Mouse (Mus musculus) CH12.LX (cell line): ENCODE results near the gene Mapkapk2. TPM values are rescaled to one million over a fixed set of nuclear protein-coding genes. Genes with fewer than 3 reads are reported as not detected.
A peak's percentile ranks its signal among the peaks of the same experiment; 100 is the strongest.

ENCODE experiments used
- DNase-seq: peaks from one replicate; pipeline ENCODE4 v3.0.0-alpha.2; 2013; ENCODE audit errors: extremely low read depth
- H3K27ac ChIP-seq: 2 replicates; pipeline ENCODE4 v1.5.1; 2012; ENCODE audit warnings: low read depth, mild to moderate bottlenecking, control low read depth, moderate library complexity; ENCODE audit not compliant: insufficient read depth
- H3K27me3 ChIP-seq: replicated peaks from 2 replicates; pipeline ENCODE3; 2012; ENCODE audit warnings: inconsistent platforms
- H3K36me3 ChIP-seq, 2 experiments: replicated peaks in 1 of 2; 2 replicates each; pipeline versions ENCODE3 to v1.6.1; 2012; ENCODE audit warnings: inconsistent platforms in 1 of 2, low read length in 1 of 2, mild to moderate bottlenecking in 1 of 2, mixed read lengths in 1 of 2, moderate library complexity in 1 of 2; ENCODE audit not compliant: control insufficient read depth in 1 of 2, insufficient read depth in 1 of 2
- H3K4me1 ChIP-seq, 2 experiments: 2 replicates each; pipeline ENCODE4 v1.6.1; 2012; ENCODE audit warnings: inconsistent platforms in 1 of 2, moderate library complexity in 1 of 2; ENCODE audit not compliant: insufficient read depth in 2 of 2, control insufficient read depth in 1 of 2
- H3K4me2 ChIP-seq: 2 replicates; pipeline ENCODE4 v1.6.1; 2012; ENCODE audit warnings: low read depth, mild to moderate bottlenecking, control low read depth; ENCODE audit not compliant: poor library complexity, insufficient read depth, severe bottlenecking
- H3K4me3 ChIP-seq, 3 experiments: fragments of 150-350 bp in 1 of 3; sonication (generic) in 1 of 3; replicated peaks in 1 of 3; 2 replicates each; pipeline versions ENCODE3 to v1.5.1; 2011 to 2012; ENCODE audit warnings: low read depth in 2 of 3, low read length in 2 of 3, mild to moderate bottlenecking in 2 of 3, moderate library complexity in 2 of 3, control low read depth in 1 of 3, improper control_type of control experiment in 1 of 3, inconsistent platforms in 1 of 3, mixed read lengths in 1 of 3; ENCODE audit not compliant: poor library complexity in 1 of 3
- H3K79me2 ChIP-seq: replicated peaks from 2 replicates; pipeline ENCODE4 v1.6.1; 2012; ENCODE audit warnings: mild to moderate bottlenecking, moderate library complexity; ENCODE audit not compliant: control insufficient read depth, poor library complexity, insufficient read depth, severe bottlenecking; ENCODE audit errors: extremely low read depth
- H3K9ac ChIP-seq: 2 replicates; pipeline ENCODE4 v1.6.1; 2012; ENCODE audit warnings: low read depth, mild to moderate bottlenecking, control low read depth, moderate library complexity; ENCODE audit not compliant: insufficient read depth
- H3K9me3 ChIP-seq: replicated peaks from 2 replicates; pipeline ENCODE3; 2012; ENCODE audit warnings: low read length, inconsistent platforms, mixed read lengths
- BHLHE40 ChIP-seq: IDR thresholded peaks from 2 replicates; pipeline ENCODE4 v1.6.1; 2011; ENCODE audit warnings: mild to moderate bottlenecking, low read depth, low read length, improper control_type of control experiment
- CHD1 ChIP-seq: IDR thresholded peaks from 2 replicates; pipeline ENCODE4 v1.6.1; 2012; ENCODE audit warnings: low read depth, low read length, improper control_type of control experiment, inconsistent platforms
- CHD2 ChIP-seq: IDR thresholded peaks from 2 replicates; pipeline ENCODE4 v1.6.1; 2011; ENCODE audit warnings: low read length, improper control_type of control experiment
- CTCF ChIP-seq, 2 experiments: IDR thresholded peaks in 1 of 2; conservative IDR thresholded peaks in 1 of 2; 2 replicates each; pipeline ENCODE4 v1.5.1; 2011 to 2012; ENCODE audit warnings: low read depth in 2 of 2, low read length in 2 of 2, improper control_type of control experiment in 1 of 2, inconsistent platforms in 1 of 2, mild to moderate bottlenecking in 1 of 2, moderate library complexity in 1 of 2
- E2F4 ChIP-seq: IDR thresholded peaks from 2 replicates; pipeline ENCODE4 v1.6.1; 2011; ENCODE audit warnings: low read depth, low read length, improper control_type of control experiment; ENCODE audit not compliant: insufficient replicate concordance
- ELF1 ChIP-seq: IDR thresholded peaks from 2 replicates; pipeline ENCODE4 v1.6.1; 2014; ENCODE audit warnings: low read depth, mild to moderate bottlenecking, inconsistent platforms, low read length, improper control_type of control experiment
- ETS1 ChIP-seq: conservative IDR thresholded peaks from 2 replicates; pipeline ENCODE4 v1.6.1; 2012; ENCODE audit warnings: low read depth, mild to moderate bottlenecking, inconsistent platforms, low read length, improper control_type of control experiment, moderate library complexity
- GABPA ChIP-seq: IDR thresholded peaks from 2 replicates; pipeline ENCODE4 v1.6.1; 2012; ENCODE audit warnings: low read depth, low read length, improper control_type of control experiment, inconsistent platforms; ENCODE audit not compliant: insufficient replicate concordance
- HCFC1 ChIP-seq: IDR thresholded peaks from 2 replicates; pipeline ENCODE4 v1.6.1; 2012; ENCODE audit warnings: low read depth, mild to moderate bottlenecking, inconsistent platforms, low read length, improper control_type of control experiment
- IRF4 ChIP-seq: IDR thresholded peaks from 2 replicates; pipeline ENCODE4 v1.6.1; 2014; ENCODE audit warnings: low read depth, mild to moderate bottlenecking, inconsistent platforms, low read length, improper control_type of control experiment
- JUND ChIP-seq: conservative IDR thresholded peaks from 2 replicates; pipeline ENCODE4 v1.6.1; 2011; ENCODE audit warnings: low read depth, low read length, improper control_type of control experiment
- KAT2A ChIP-seq: IDR thresholded peaks from 2 replicates; pipeline ENCODE4 v1.6.1; 2012; ENCODE audit warnings: low read length, improper control_type of control experiment, inconsistent platforms; ENCODE audit not compliant: insufficient replicate concordance
- MAX ChIP-seq: IDR thresholded peaks from 2 replicates; pipeline ENCODE4 v1.6.1; 2011; ENCODE audit warnings: low read length, improper control_type of control experiment
- MAZ ChIP-seq: IDR thresholded peaks from 2 replicates; pipeline ENCODE4 v1.6.1; 2012; ENCODE audit warnings: low read depth, mild to moderate bottlenecking, inconsistent platforms, low read length, improper control_type of control experiment, moderate library complexity
- MEF2A ChIP-seq: IDR thresholded peaks from 2 replicates; pipeline ENCODE4 v1.6.1; 2014; ENCODE audit warnings: low read depth, mild to moderate bottlenecking, inconsistent platforms, low read length, improper control_type of control experiment, borderline replicate concordance
- MXI1 ChIP-seq: IDR thresholded peaks from 2 replicates; pipeline ENCODE4 v1.6.1; 2011; ENCODE audit warnings: mild to moderate bottlenecking, low read depth, low read length, improper control_type of control experiment
- MYC ChIP-seq: IDR thresholded peaks from 2 replicates; pipeline ENCODE4 v1.6.1; 2011; ENCODE audit warnings: low read depth, mild to moderate bottlenecking, improper control_type of control experiment, low read length
- NELFE ChIP-seq: IDR thresholded peaks from 2 replicates; pipeline ENCODE4 v1.6.1; 2011; ENCODE audit warnings: low read depth, low read length, improper control_type of control experiment
- NRF1 ChIP-seq: IDR thresholded peaks from 2 replicates; pipeline ENCODE4 v1.6.1; 2014; ENCODE audit warnings: low read depth, mild to moderate bottlenecking, inconsistent platforms, low read length, improper control_type of control experiment, moderate library complexity
- PAX5 ChIP-seq: IDR thresholded peaks from 2 replicates; pipeline ENCODE4 v1.6.1; 2012; ENCODE audit warnings: low read length, inconsistent platforms, mixed read lengths
- POLR2A ChIP-seq: IDR thresholded peaks from 2 replicates; pipeline ENCODE4 v1.6.1; 2011; ENCODE audit warnings: low read depth, mild to moderate bottlenecking, improper control_type of control experiment, low read length
- POLR2AphosphoS2 ChIP-seq: IDR thresholded peaks from 2 replicates; pipeline ENCODE4 v1.6.1; 2011; ENCODE audit warnings: low read depth, low read length, improper control_type of control experiment
- RAD21 ChIP-seq: IDR thresholded peaks from 2 replicates; pipeline ENCODE4 v1.6.1; 2011; ENCODE audit warnings: low read depth, mild to moderate bottlenecking, low read length, improper control_type of control experiment, moderate library complexity
- RCOR1 ChIP-seq: conservative IDR thresholded peaks from 2 replicates; pipeline ENCODE4 v1.6.1; 2012; ENCODE audit warnings: low read depth, mild to moderate bottlenecking, inconsistent platforms, low read length, improper control_type of control experiment
- SMC3 ChIP-seq: IDR thresholded peaks from 2 replicates; pipeline ENCODE4 v1.6.1; 2011; ENCODE audit warnings: low read depth, low read length, improper control_type of control experiment
- TBP ChIP-seq: conservative IDR thresholded peaks from 2 replicates; pipeline ENCODE4 v1.6.1; 2011; ENCODE audit warnings: low read depth, low read length, improper control_type of control experiment
- TCF12 ChIP-seq: IDR thresholded peaks from 2 replicates; pipeline ENCODE4 v1.6.1; 2014; ENCODE audit warnings: low read depth, mild to moderate bottlenecking, inconsistent platforms, low read length, improper control_type of control experiment
- UBTF ChIP-seq: IDR thresholded peaks from 2 replicates; pipeline ENCODE4 v1.6.1; 2012; ENCODE audit warnings: low read depth, mild to moderate bottlenecking, inconsistent platforms, low read length, improper control_type of control experiment, moderate library complexity
- USF1 ChIP-seq: IDR thresholded peaks from 2 replicates; pipeline ENCODE4 v1.6.1; 2014; ENCODE audit warnings: low read depth, mild to moderate bottlenecking, inconsistent platforms, low read length, improper control_type of control experiment
- USF2 ChIP-seq: conservative IDR thresholded peaks from 2 replicates; pipeline ENCODE4 v1.6.1; 2011; ENCODE audit warnings: low read depth, low read length, improper control_type of control experiment
- ZKSCAN1 ChIP-seq: IDR thresholded peaks from 2 replicates; pipeline ENCODE4 v1.6.1; 2012; ENCODE audit warnings: low read depth, inconsistent platforms, low read length, improper control_type of control experiment, borderline replicate concordance
- ZMIZ1 ChIP-seq: IDR thresholded peaks from 2 replicates; pipeline ENCODE4 v1.6.1; 2012; ENCODE audit warnings: low read depth, mild to moderate bottlenecking, inconsistent platforms, low read length, improper control_type of control experiment
- ZNF384 ChIP-seq: IDR thresholded peaks from 2 replicates; pipeline ENCODE4 v1.6.1; 2012; ENCODE audit warnings: low read depth, low read length, improper control_type of control experiment, inconsistent platforms
- dilution Hi-C: fragments of 300-500 bp; cut with MboI; formaldehyde crosslinking; loops from 2 replicates; pipeline ENCODE4 v1.14.3; 2020; ENCODE audit warnings: low sequenced_read_pairs; ENCODE audit not compliant: extremely low pct_unique_long_range_greater_than_20kb, extremely low pct_ligation_motif_present
- in situ Hi-C: fragments of 300-500 bp; cut with MboI; formaldehyde crosslinking; loops from 3 replicates; pipeline ENCODE4 v1.14.3; 2019; ENCODE audit warnings: low sequenced_read_pairs, low pct_ligation_motif_present, low pct_unique_long_range_greater_than_20kb, mixed read lengths
- polyA plus RNA-seq: library from polyadenylated mRNA; unstranded; fragments of >175 nt; gene quantifications from 2 replicates; pipeline ENCODE4 v1.2.1, GENCODE M21; 2012; ENCODE audit warnings: low read depth; ENCODE audit not compliant: insufficient read length
- total RNA-seq, 2 experiments: library from RNA; depleted of rRNA; stranded (reverse); fragments of 300-350 nt in 1 of 2; fragments of >200 nt in 1 of 2; gene quantifications; 2 replicates each; pipeline ENCODE4 v1.2.3; 2012 to 2014

Mapkapk2 gene
- total and polyA plus RNA-seq, 3 experiments: 55.0 to 63.5 (median 62.9) TPM

GRCm38 (mm10) chr1:131021438-131021837 is 76.2 kb downstream of the Mapkapk2 start (continued):
- TF ChIP-seq HCFC1 (no peak), ELF1 (no peak), SMC3 (peak; percentile 7; the same call in 1 of the 2 replicates), TBP (0 out of 2 replicates have a peak, but pooled peaks have one; percentile 43), E2F4 (no peak), NELFE (no peak; the same call in 1 of the 2 replicates), RAD21 (no peak; the same call in 1 of the 2 replicates), ZNF384 (no peak), POLR2A (peak; percentile 37; the same call in 1 of the 2 replicates), NRF1 (no peak)

DNA sequence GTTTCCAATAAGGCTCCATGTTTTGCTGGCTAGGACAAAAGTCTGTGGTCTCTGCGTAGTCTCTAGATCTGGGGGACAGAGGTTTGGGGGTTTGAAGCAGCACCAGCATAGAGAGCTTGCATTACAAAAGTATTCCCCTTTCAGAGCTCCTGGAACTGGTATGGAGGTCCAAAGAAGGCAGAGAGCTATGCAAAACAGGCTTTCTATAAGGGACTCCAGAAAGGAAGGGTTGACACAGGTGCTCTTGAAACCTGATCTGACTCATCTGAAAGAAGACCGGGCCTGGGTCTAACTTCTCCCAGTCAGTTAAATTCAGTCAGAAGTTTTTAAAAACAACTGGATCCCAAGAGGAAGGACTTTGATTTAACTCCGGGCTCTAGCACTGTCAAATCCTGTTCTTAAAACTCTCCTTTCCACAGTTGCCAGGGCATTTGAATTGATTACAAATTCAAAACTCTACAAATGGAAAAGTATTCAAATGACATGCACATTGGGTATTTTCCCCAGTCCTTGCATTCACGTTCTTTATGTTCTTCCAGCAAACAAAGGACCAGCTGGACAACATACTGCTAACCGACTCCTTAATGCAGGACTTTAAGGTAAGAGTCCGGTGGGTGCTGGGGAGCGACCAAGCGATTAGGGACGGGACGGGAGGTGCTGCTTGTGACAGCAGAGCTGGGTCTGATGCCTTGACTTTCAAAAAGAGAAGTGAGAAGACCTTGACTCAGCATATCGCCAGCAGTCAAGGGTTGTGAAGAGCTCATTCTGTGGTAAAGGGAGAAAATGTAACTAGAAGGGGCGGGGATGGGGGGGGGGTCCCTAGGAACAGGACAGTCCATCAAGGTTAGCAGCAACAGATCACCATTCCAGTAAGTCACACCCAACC is 77.0 kb downstream of the Mapkapk2 start:
- peaks cover 21 to 58% of the 10 kb centered on the region in 2 experiments for H3K4me1 ChIP-seq
- in situ Hi-C loops (no loop called here), dilution Hi-C loops (no loop called here)
- H3K9me3 ChIP-seq: no peaks in the 10 kb centered on the region
- peak overlapping the region; percentile 66; the same call in 1 of the 2 replicates for H3K4me2 ChIP-seq
- H3K36me3 ChIP-seq: peaks cover 32 to 41% of the 10 kb centered on the region in 2 experiments
- H3K4me3 ChIP-seq: peak overlapping the region; percentile 58 to 77 (median 64)
- no peaks in the 10 kb centered on the region for H3K27me3 ChIP-seq
- H3K27ac ChIP-seq: peak overlapping the region; percentile 92
- peak; percentile 80 for DNase-seq
- H3K79me2 ChIP-seq: peaks cover 38% of the 10 kb centered on the region
- peak overlapping the region; percentile 87 for H3K9ac ChIP-seq
- TF ChIP-seq MAZ (no peak), MYC (0 out of 2 replicates have a peak, but pooled peaks have one; percentile 12), ETS1 (peak; percentile 77), POLR2A (peak; percentile 48), CTCF (conservative IDR thresholded peaks at IDR 0.05 in 1 of 2, IDR thresholded peaks at IDR 0.05 in 1 of 2; ENCODE audit: low read depth in 2 of 2, low read length in 2 of 2) (no peak), CHD1 (peak; percentile 97), NELFE (peak; percentile 23; the same call in 1 of the 2 replicates), CHD2 (0 out of 2 replicates have a peak, but pooled peaks have one; percentile 41), BHLHE40 (peak; percentile 83), USF2 (no peak), TCF12 (peak; percentile 68), ZMIZ1 (no peak; the same call in none of the 2 replicates), POLR2AphosphoS2 (peak; percentile 73; the same call in 1 of the 2 replicates), USF1 (no peak), UBTF (peak; percentile 82; the same call in 1 of the 2 replicates), IRF4 (peak; percentile 86), MEF2A (peak; percentile 77), RCOR1 (peak; percentile 34; the same call in 1 of the 2 replicates), JUND (peak; percentile 68; the same call in 1 of the 2 replicates), RAD21 (no peak), ZKSCAN1 (no peak), E2F4 (0 out of 2 replicates have a peak, but pooled peaks have one; percentile 59), ZNF384 (no peak), MAX (no peak; the same call in 1 of the 2 replicates), HCFC1 (no peak), KAT2A (no peak), MXI1 (0 out of 2 replicates have a peak, but pooled peaks have one; percentile 4), PAX5 (no peak), GABPA (no peak)
